Mouse (Mus musculus): ENCODE data around the gene Fam71e1. TPM values are rescaled to one million over a fixed set of nuclear protein-coding genes. Genes with fewer than 3 reads are reported as not detected.
A peak's percentile ranks its signal among the peaks of the same experiment; 100 is the strongest.

The Fam71e1 gene
- polyA plus RNA-seq, 1 experiment from 2014 or later, result 22.9 TPM

GRCm38 (mm10) chr7:44491391-44491790, 5.0 kb upstream of the Fam71e1 start:
- H3K9me3 ChIP-seq, result no peaks in the 10 kb centered on the region
- H3K27ac ChIP-seq, result no peak overlapping the region
- ATAC-seq (ENCODE audit: low FRiP score, low read depth), result no peak
- H3K9ac ChIP-seq, result no peak overlapping the region
- H3K36me3 ChIP-seq, result peaks cover 60% of the 10 kb centered on the region
- H3K4me2 ChIP-seq (replicated peaks), result no peak overlapping the region
- H3K27me3 ChIP-seq, result no peaks in the 10 kb centered on the region
- no peak overlapping the region for H3K4me3 ChIP-seq
- 94% methylated on average over 5 of the region's 5 CpGs for WGBS
- H3K4me1 ChIP-seq, result peaks cover 16% of the 10 kb centered on the region

- Histone ChIP-seq H3K9ac (no peak overlapping the region; the same call in 1 of the 2 replicates), H3K4me3 (no peak overlapping the region), H3K9me3 (no peaks in the 10 kb centered on the region), H3K4me1 (peaks cover 20% of the 10 kb centered on the region), H3K27me3 (no peaks in the 10 kb centered on the region), H3K4me2 (replicated peaks) (no peak overlapping the region), H3K36me3 (peaks cover 60% of the 10 kb centered on the region), H3K27ac (no peak overlapping the region)
- 92% methylated on average over 20 of the region's 21 CpGs for WGBS
- ATAC-seq (ENCODE audit: low FRiP score, low read depth), result no peak
These were observed 4.1 kb upstream of the Fam71e1 start for GRCm38 (mm10) chr7:44492166-44492826.

GRCm38 (mm10) chr7:44494681-44495080, 1.7 kb upstream of the Fam71e1 start:
- Histone ChIP-seq H3K27me3 (peaks cover 4% of the 10 kb centered on the region; the same call in 1 of the 2 replicates), H3K4me1 (peaks cover 23% of the 10 kb centered on the region), H3K9me3 (no peaks in the 10 kb centered on the region), H3K9ac (no peak overlapping the region), H3K27ac (no peak overlapping the region), H3K4me2 (replicated peaks) (peak overlapping the region; percentile 82; the same call in 1 of the 2 replicates), H3K4me3 (no peak overlapping the region), H3K36me3 (peaks cover 50% of the 10 kb centered on the region)
- no peak for ATAC-seq (ENCODE audit: low FRiP score, low read depth)
- whole genome bisulfite sequencing, result 93% methylated on average over 12 of the region's 12 CpGs

GRCm38 (mm10) chr7:44495086-44495485, 1.3 kb upstream of the Fam71e1 start:
- peak overlapping the region; percentile 76 for H3K4me3 ChIP-seq
- WGBS, result 87% methylated on average over 7 of the region's 7 CpGs

GRCm38 (mm10) chr7:44496771-44497109, 359 bp downstream of the Fam71e1 start:
- peak overlapping the region; percentile 76 for H3K4me3 ChIP-seq
- H3K9ac ChIP-seq, result peak overlapping the region; percentile 89
- peaks cover 23% of the 10 kb centered on the region for H3K4me1 ChIP-seq
- peaks cover 13% of the 10 kb centered on the region; the same call in 1 of the 2 replicates for H3K27me3 ChIP-seq
- peaks cover 30% of the 10 kb centered on the region for H3K36me3 ChIP-seq
- no peaks in the 10 kb centered on the region for H3K9me3 ChIP-seq
- 0% methylated on average over 26 of the region's 26 CpGs for WGBS
- no peak for ATAC-seq (ENCODE audit: low FRiP score, low read depth)
- peak overlapping the region; percentile 83 for H3K27ac ChIP-seq
- H3K4me2 ChIP-seq (replicated peaks), result peak overlapping the region; percentile 82

More at GRCm38 (mm10) chr7:44495086-44495485, 1.3 kb upstream of the Fam71e1 start:
- Histone ChIP-seq H3K36me3 (peaks cover 46% of the 10 kb centered on the region), H3K27me3 (peaks cover 8% of the 10 kb centered on the region; the same call in 1 of the 2 replicates), H3K4me2 (replicated peaks) (peak overlapping the region; percentile 82), H3K9ac (peak overlapping the region; percentile 89), H3K4me1 (peaks cover 23% of the 10 kb centered on the region), H3K9me3 (no peaks in the 10 kb centered on the region), H3K27ac (no peak overlapping the region)
- ATAC-seq (ENCODE audit: low FRiP score, low read depth), result no peak

- Histone ChIP-seq H3K27me3 (peaks cover 13% of the 10 kb centered on the region; the same call in 1 of the 2 replicates), H3K36me3 (peaks cover 22% of the 10 kb centered on the region), H3K9me3 (no peaks in the 10 kb centered on the region), H3K4me2 (replicated peaks) (peak overlapping the region; percentile 82), H3K4me1 (peaks cover 23% of the 10 kb centered on the region), H3K9ac (peak overlapping the region; percentile 89; the same call in 1 of the 2 replicates), H3K4me3 (peak overlapping the region; percentile 76), H3K27ac (no peak overlapping the region; the same call in 1 of the 2 replicates)
- no peak for ATAC-seq (ENCODE audit: low FRiP score, low read depth)
- 83% methylated on average over 10 of the region's 10 CpGs for WGBS
These were observed 1.1 kb downstream of the Fam71e1 start for GRCm38 (mm10) chr7:44497361-44498055.

GRCm38 (mm10) chr7:44498922-44499321, 2.5 kb downstream of the Fam71e1 start:
- no peak overlapping the region for H3K27ac ChIP-seq
- H3K4me3 ChIP-seq, result no peak overlapping the region
- peaks cover 13% of the 10 kb centered on the region; the same call in 1 of the 2 replicates for H3K27me3 ChIP-seq
- H3K4me1 ChIP-seq, result peaks cover 23% of the 10 kb centered on the region
- no peak overlapping the region for H3K9ac ChIP-seq
- ATAC-seq (ENCODE audit: low FRiP score, low read depth), result no peak
- H3K9me3 ChIP-seq, result no peaks in the 10 kb centered on the region
- WGBS, result 74% methylated on average over 1 of the region's 1 CpGs
- no peak overlapping the region for H3K4me2 ChIP-seq (replicated peaks)
- H3K36me3 ChIP-seq, result peaks cover 8% of the 10 kb centered on the region; the same call in 1 of the 2 replicates

GRCm38 (mm10) chr7:44500046-44500445, 3.7 kb downstream of the Fam71e1 start:
- ATAC-seq (ENCODE audit: low FRiP score, low read depth), result no peak
- WGBS, result 62% methylated on average over 20 of the region's 20 CpGs
- H3K27ac ChIP-seq, result no peak overlapping the region

GRCm38 (mm10) chr7:44501563-44502115, 5.3 kb downstream of the Fam71e1 start:
- no peak overlapping the region for H3K27ac ChIP-seq
- ATAC-seq (ENCODE audit: low FRiP score, low read depth), result 0 out of 2 replicates have a peak, but pooled peaks have one; percentile 25
- 36% methylated on average over 5 of the region's 5 CpGs for WGBS
- H3K9me3 ChIP-seq, result no peaks in the 10 kb centered on the region; the same call in 1 of the 2 replicates
- H3K4me3 ChIP-seq, result no peak overlapping the region
- H3K4me2 ChIP-seq (replicated peaks), result no peak overlapping the region
- H3K4me1 ChIP-seq, result peaks cover 6% of the 10 kb centered on the region
- H3K9ac ChIP-seq, result no peak overlapping the region
- 0 out of 2 replicates have a peak, but pooled peaks cover 3% of the 10 kb centered on the region for H3K36me3 ChIP-seq
- H3K27me3 ChIP-seq, result peaks cover 13% of the 10 kb centered on the region; the same call in 1 of the 2 replicates

More at GRCm38 (mm10) chr7:44500046-44500445, 3.7 kb downstream of the Fam71e1 start:
- Histone ChIP-seq H3K9ac (no peak overlapping the region), H3K4me2 (replicated peaks) (no peak overlapping the region), H3K36me3 (0 out of 2 replicates have a peak, but pooled peaks cover 3% of the 10 kb centered on the region), H3K27me3 (peaks cover 13% of the 10 kb centered on the region; the same call in 1 of the 2 replicates), H3K9me3 (no peaks in the 10 kb centered on the region; the same call in 1 of the 2 replicates), H3K4me3 (no peak overlapping the region), H3K4me1 (peaks cover 14% of the 10 kb centered on the region)

- no peak overlapping the region for H3K9ac ChIP-seq
- H3K27ac ChIP-seq, result no peak overlapping the region
- peaks cover 23% of the 10 kb centered on the region for H3K27me3 ChIP-seq
- H3K4me2 ChIP-seq (replicated peaks), result no peak overlapping the region
- H3K4me1 ChIP-seq, result no peaks in the 10 kb centered on the region
- H3K36me3 ChIP-seq, result no peaks in the 10 kb centered on the region
- ATAC-seq (ENCODE audit: low FRiP score, low read depth), result no peak
- H3K4me3 ChIP-seq, result no peak overlapping the region
- H3K9me3 ChIP-seq, result peaks cover 1% of the 10 kb centered on the region; the same call in 1 of the 2 replicates
These were observed 11.1 kb downstream of the Fam71e1 start for GRCm38 (mm10) chr7:44507491-44507890.

- Histone ChIP-seq H3K9ac (no peak overlapping the region), H3K4me2 (replicated peaks) (no peak overlapping the region), H3K4me3 (no peak overlapping the region), H3K36me3 (no peaks in the 10 kb centered on the region), H3K9me3 (no peaks in the 10 kb centered on the region), H3K27me3 (peaks cover 60% of the 10 kb centered on the region), H3K27ac (no peak overlapping the region), H3K4me1 (0 out of 2 replicates have a peak, but pooled peaks cover 3% of the 10 kb centered on the region)
- WGBS, result 72% methylated on average over 9 of the region's 9 CpGs
- no peak for ATAC-seq (ENCODE audit: low FRiP score, low read depth)
These were observed 23.0 kb downstream of the Fam71e1 start for GRCm38 (mm10) chr7:44519240-44519913.

All from limb, embryonic 13.5 days (tissue).